Mouse (Mus musculus) kidney, adult 9 months (tissue): ENCODE results near the gene Zfpl1.
"Not testable (repeated sequence)": the region's sequence is repeated elsewhere in the genome, so short reads cannot be mapped to it uniquely, and the experiment has no call there.

Experiments used
- DNase-seq: peaks from one replicate; pipeline ENCODE4 v3.0.0; 2022

The Zfpl1 gene

GRCm38 (mm10) chr19:6084478-6085248 lies at the start of gene Zfpl1, which contains the start of gene Cdca5:
Gene Zfpl1, minus strand, starts transcription at chr19:6084956.
Gene Cdca5, plus strand, starts transcription at chr19:6084983.
- DNase-seq, result peak; percentile 98

DNA sequence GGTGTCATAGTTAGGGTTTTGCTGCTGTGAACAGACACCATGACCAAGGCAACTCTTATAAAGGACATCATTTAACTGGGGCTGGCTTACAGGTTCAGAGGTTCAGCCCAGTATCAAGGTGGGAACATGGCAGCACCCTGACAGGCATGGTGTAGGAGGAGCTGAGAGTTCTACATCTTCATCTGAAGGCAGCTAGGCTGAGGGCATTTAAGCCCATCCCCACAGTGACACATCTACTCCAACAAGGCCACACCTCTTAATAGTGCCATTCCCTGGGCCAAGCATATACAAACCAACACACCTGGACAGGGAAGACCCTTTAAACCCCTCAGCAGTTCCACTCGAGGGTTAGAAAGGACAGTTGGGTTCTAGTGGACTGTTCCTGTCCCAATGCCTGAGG lies 48.4 kb upstream of the Zfpl1 start:
- not testable (repeated sequence) for DNase-seq

GRCm38 (mm10) chr19:6132171-6132827 lies 47.5 kb upstream of the Zfpl1 start:
- no peak for DNase-seq

GRCm38 (mm10) chr19:6130414-6131128 lies 45.8 kb upstream of the Zfpl1 start:
- DNase-seq, result not testable (repeated sequence)

- DNase-seq, result peak; percentile 98
These were observed 43.1 kb upstream of the Zfpl1 start, which contains the start of gene Snx15 for GRCm38 (mm10) chr19:6127760-6128341. Gene Snx15, minus strand, starts transcription at chr19:6128304.

- DNase-seq, result no peak
These were observed 42.2 kb upstream of the Zfpl1 start for GRCm38 (mm10) chr19:6126789-6127580.

DNA sequence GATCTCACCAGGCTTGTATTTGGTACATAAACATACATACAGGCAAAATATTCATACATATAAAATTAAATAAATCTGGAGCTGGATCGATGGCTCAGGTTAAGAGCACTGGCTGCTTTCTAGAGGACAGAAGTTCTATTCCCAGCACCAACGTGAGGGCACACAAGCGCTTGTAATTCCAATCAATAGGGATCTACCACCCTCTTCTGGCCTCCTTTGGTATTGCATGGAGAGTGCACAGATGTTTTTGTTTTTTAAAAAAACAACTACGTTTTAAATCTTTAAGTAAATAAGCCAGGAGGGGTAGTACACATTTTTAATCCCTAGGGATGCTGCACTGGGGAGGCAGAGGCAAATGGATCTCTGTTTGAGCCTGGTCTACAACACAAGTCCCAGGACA lies 41.5 kb upstream of the Zfpl1 start:
- peak; percentile 78 for DNase-seq

- DNase-seq, result no peak
These were observed 40.1 kb upstream of the Zfpl1 start for GRCm38 (mm10) chr19:6124898-6125297.

DNA sequence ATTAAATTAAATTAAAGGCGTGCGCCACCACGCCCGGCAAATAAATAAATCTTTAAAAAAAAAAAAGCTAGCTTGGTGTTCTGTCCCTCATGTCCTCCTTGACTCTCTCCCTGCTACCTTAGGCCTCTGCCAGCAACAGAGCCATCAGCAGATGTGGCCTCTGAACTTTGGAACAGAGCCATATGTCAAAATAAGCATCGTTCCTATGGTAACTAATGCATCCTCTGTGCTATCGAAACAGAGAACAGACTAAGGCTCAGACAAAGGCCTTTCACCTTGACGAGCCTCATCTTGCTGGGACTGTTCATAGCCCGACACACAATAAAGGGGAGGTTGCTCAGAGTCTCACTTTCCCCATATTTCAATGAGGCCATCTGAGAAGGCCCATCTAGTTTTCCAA lies 38.6 kb upstream of the Zfpl1 start:
- no peak for DNase-seq

DNA sequence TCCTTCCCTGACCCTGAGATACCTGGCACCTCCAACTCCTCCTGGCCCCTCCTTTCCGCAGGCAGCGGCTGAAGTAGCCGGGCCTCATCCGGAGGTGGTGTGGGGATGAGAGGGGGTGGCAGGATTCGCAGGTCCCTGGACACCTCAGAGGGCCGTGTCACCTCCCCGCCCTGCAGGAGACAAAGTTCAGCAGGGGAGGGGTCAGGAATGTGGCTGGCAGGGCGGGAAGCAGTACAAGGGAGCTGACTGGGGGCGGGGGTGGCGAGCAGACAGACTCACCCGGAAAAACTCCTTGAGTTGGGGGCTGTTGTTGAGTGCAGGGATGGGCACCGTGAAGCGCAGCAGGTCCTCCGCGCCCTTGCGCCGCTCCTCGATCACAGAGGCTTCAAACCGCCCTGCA lies 37.0 kb upstream of the Zfpl1 start:
- no peak for DNase-seq

- no peak for DNase-seq
These were observed 34.0 kb upstream of the Zfpl1 start for GRCm38 (mm10) chr19:6118677-6119185.

DNA sequence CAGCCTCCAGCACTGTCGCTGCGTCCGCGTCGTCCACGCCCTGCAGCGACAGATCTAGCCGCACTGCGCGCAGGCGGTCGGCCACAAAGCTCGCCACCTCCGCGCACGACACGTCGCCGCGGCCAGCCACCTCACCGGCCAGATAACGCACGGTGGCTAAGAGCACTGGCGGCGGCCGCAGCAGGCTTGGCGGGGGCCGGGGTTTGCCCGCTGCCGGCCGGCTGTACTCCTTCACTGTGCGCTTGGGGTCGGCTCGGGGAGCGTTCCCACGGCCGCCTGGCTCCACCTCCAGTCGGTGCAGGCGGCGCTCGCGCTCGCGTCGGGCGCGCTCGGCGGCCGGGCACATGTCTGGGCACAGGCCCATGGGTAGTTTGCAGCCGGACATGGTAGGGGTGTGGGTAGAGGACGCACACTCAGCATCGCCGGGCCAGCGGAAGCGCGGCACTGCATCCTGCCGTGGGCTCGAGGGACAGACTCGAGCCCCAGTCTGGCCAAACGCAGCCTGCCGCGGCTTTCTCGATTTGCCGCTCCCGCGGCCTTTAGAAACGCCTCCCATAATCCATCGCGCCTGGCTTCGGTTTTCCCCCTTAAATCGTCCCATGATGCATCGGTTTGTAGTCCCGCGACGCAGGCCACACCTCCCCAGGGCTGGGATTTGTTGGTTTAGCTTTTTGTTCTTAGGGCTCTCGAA lies 33.4 kb upstream of the Zfpl1 start, which contains the start of gene Sac3d1:
Gene Sac3d1, minus strand, starts transcription at position 665 of the 691 bp plus-strand sequence.
- DNase-seq, result peak; percentile 92

- DNase-seq, result peak; percentile 34
These were observed 32.7 kb upstream of the Zfpl1 start for GRCm38 (mm10) chr19:6117346-6117985.

DNA sequence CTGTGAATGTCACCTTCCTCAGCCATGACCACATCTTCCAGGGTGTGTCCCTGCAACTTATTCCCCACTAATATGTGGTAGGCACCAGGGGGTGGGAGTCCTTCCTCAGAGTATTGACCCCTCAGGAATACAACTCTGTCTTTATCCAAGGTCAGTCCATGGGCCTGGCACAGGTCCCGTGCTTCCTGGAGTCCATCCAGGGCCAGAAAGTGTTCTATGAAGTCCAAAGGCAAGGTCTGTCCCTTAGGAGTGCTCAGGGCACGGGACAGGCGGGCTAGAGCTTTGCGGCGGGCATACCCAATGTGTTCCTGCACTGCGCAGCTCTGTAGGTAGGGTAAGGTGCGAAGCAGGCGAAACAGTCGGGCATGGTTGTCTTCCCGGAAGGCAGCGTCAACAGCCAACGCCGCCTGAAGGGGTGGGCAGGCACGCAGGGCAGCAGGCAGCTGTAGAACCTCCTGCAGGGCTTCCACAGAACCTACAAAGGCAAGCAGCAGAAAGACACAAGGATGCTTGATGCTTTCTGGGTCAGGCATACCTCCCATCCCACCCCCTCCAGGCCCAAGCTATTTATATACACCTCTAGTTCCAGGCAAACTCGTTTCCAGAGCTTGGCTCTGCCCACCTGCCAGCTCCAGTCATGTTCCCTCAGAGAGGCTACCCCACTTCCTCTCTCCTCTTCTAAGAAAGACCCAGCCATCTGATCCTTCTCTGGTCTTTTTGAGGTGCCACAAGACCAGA lies 31.5 kb upstream of the Zfpl1 start:
- DNase-seq, result peak; percentile 71

DNA sequence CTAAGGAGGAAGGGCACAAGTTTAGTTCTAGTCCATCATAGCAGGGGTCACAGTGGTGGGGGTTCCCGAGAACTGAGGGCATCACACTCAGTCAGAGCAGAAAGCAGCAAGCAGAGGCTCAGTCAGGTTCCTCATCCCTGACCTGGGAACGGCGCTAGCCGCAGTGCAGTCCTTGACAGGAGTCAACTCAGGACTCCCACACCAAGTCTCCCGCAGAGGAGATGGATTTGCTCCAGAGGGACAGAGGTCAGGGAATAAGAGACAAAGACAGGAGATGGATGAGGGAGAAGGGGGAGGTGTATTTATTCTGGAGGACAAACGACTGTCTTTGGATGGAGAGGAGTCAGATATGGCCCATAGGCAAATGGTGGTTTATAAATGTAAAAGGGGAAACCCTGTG lies 28.4 kb upstream of the Zfpl1 start:
- DNase-seq, result peak; percentile 64

- no peak for DNase-seq
These were observed 20.8 kb upstream of the Zfpl1 start, which contains the start of gene Naaladl1 for GRCm38 (mm10) chr19:6105586-6105985. Gene Naaladl1, plus strand, starts transcription at chr19:6105782.

- DNase-seq, result no peak
These were observed 19.7 kb upstream of the Zfpl1 start for GRCm38 (mm10) chr19:6104476-6104875.

- DNase-seq, result no peak
These were observed 17.6 kb upstream of the Zfpl1 start for GRCm38 (mm10) chr19:6102169-6102853.

- no peak for DNase-seq
These were observed 16.4 kb upstream of the Zfpl1 start for GRCm38 (mm10) chr19:6101186-6101585.
